ENCODE assay signal across 27 mouse cellular contexts in the genomic region with DNA sequence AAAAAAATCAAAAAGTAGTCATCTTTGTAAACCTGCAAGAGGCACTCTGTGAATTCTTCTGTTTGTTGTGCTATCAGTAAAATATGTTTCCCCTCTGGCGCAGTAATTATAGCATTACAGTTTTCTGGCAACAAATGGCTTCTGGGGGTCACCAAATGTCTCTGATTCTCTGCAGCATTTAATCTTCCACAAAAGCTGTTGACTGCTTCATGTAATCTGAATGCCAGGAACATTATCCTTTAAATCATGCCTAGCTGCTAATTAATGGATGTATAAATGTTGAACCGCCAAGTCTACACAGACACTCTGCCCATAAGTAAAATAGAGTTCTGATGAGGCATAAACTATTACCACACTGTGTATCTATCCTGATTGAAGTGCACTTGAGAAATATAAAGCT.
DNase-seq lines count a peak whose midpoint lies in the region; ATAC-seq and TF ChIP-seq lines count a peak whose summit lies in the region.
"Had no signal": no experiment of that assay in that cellular context is flagged by ENCODE, and none has a peak within 500 bp of the region (broad histone marks: within the 10 kb centered on the region; RNA-seq: fewer than 3 reads in every experiment).

No protein-coding gene starts in this region.

- no peak overlapping the region for H3K27ac ChIP-seq in forebrain, embryonic 13.5 days
- H3K27ac ChIP-seq in forebrain, postnatal 0 days (ENCODE audit: low read depth, low read length) = no peak overlapping the region
- H3K27ac ChIP-seq in hindbrain, postnatal 0 days = no peak overlapping the region
- no peak overlapping the region for H3K27ac ChIP-seq in hindbrain, embryonic 13.5 days
- no peak overlapping the region for H3K27ac ChIP-seq in midbrain, postnatal 0 days (ENCODE audit: low read depth, low read length)
- H3K27ac ChIP-seq in midbrain, embryonic 13.5 days = no peak overlapping the region
- H3K27ac ChIP-seq: forebrain, embryonic 10.5 days; heart, adult 2 months; heart, embryonic 10.5 days; heart, embryonic 13.5 days; hindbrain, embryonic 15.5 days; intestine, embryonic 15.5 days had no signal

- 0 out of 2 replicates have a peak, but pooled peaks cover 2% of the 10 kb centered on the region for H3K4me1 ChIP-seq in forebrain, embryonic 13.5 days
- no peaks in the 10 kb centered on the region for H3K4me1 ChIP-seq in forebrain, postnatal 0 days (ENCODE audit: insufficient read depth)
- no peaks in the 10 kb centered on the region for H3K4me1 ChIP-seq in hindbrain, postnatal 0 days (ENCODE audit: insufficient read depth, low read length)
- peaks cover 6% of the 10 kb centered on the region for H3K4me1 ChIP-seq in hindbrain, embryonic 13.5 days (replicated peaks)
- H3K4me1 ChIP-seq in midbrain, postnatal 0 days (ENCODE audit: insufficient read depth, low read length) = no peaks in the 10 kb centered on the region
- peaks cover 7% of the 10 kb centered on the region for H3K4me1 ChIP-seq in midbrain, embryonic 13.5 days (replicated peaks)
- H3K4me1 ChIP-seq: heart, embryonic 10.5 days; heart, embryonic 13.5 days; hindbrain, embryonic 15.5 days; intestine, embryonic 15.5 days had no signal

- no peaks in the 10 kb centered on the region for H3K36me3 ChIP-seq in forebrain, embryonic 13.5 days (ENCODE audit: poor library complexity, severe bottlenecking)
- no peaks in the 10 kb centered on the region for H3K36me3 ChIP-seq in forebrain, postnatal 0 days (ENCODE audit: insufficient read depth)
- H3K36me3 ChIP-seq in hindbrain, postnatal 0 days (ENCODE audit: insufficient read depth, low read length) = no peaks in the 10 kb centered on the region
- H3K36me3 ChIP-seq in hindbrain, embryonic 13.5 days = no peaks in the 10 kb centered on the region
- no peaks in the 10 kb centered on the region for H3K36me3 ChIP-seq in midbrain, postnatal 0 days (ENCODE audit: insufficient read depth, low read length)
- no peaks in the 10 kb centered on the region for H3K36me3 ChIP-seq in midbrain, embryonic 13.5 days
- H3K36me3 ChIP-seq: forebrain, embryonic 10.5 days; G1E; heart, embryonic 10.5 days; heart, embryonic 13.5 days; hindbrain, embryonic 15.5 days; intestine, embryonic 15.5 days had no signal

- H3K27me3 ChIP-seq in forebrain, embryonic 13.5 days = no peaks in the 10 kb centered on the region
- no peaks in the 10 kb centered on the region for H3K27me3 ChIP-seq in forebrain, postnatal 0 days (ENCODE audit: insufficient read depth, low read length)
- H3K27me3 ChIP-seq in hindbrain, postnatal 0 days (ENCODE audit: insufficient read depth, low read length) = no peaks in the 10 kb centered on the region
- H3K27me3 ChIP-seq in hindbrain, embryonic 13.5 days = no peaks in the 10 kb centered on the region
- H3K27me3 ChIP-seq in midbrain, postnatal 0 days (ENCODE audit: insufficient read depth, low read length) = peaks cover 20% of the 10 kb centered on the region
- peaks cover 62% of the 10 kb centered on the region for H3K27me3 ChIP-seq in midbrain, embryonic 13.5 days
- H3K27me3 ChIP-seq: CH12.LX; heart, embryonic 13.5 days; intestine, embryonic 15.5 days; Patski had no signal

- DNase-seq in forebrain, postnatal 0 days = no peak
- DNase-seq in hindbrain, postnatal 0 days (ENCODE audit: low spot score) = peak; percentile 21
- DNase-seq in midbrain, postnatal 0 days (ENCODE audit: low spot score) = peak; percentile 2
- DNase-seq: adrenal gland, postnatal 10 days; adrenal gland, postnatal 36 days; B cell, adult 2 months; cerebellum, adult 11 months; cerebellum, adult 2 months; cerebellum, adult 9-11 months; cerebellum, postnatal 25 days; gastrocnemius, postnatal 10 days; gastrocnemius, postnatal 36 days; heart, adult 2 months; heart, postnatal 14 days; heart, postnatal 4 days; kidney, adult 11 months had no signal

- H3K4me2 ChIP-seq in forebrain, embryonic 13.5 days = no peak overlapping the region
- H3K4me2 ChIP-seq in forebrain, postnatal 0 days (ENCODE audit: low read depth) = no peak overlapping the region
- no peak overlapping the region for H3K4me2 ChIP-seq in hindbrain, postnatal 0 days (ENCODE audit: low read depth, low read length)
- no peak overlapping the region for H3K4me2 ChIP-seq in hindbrain, embryonic 13.5 days
- H3K4me2 ChIP-seq in midbrain, postnatal 0 days (ENCODE audit: low read depth, low read length, poor library complexity, severe bottlenecking) = no peak overlapping the region
- H3K4me2 ChIP-seq in midbrain, embryonic 13.5 days (replicated peaks) = no peak overlapping the region
- H3K4me2 ChIP-seq: heart, embryonic 13.5 days; hindbrain, embryonic 15.5 days; intestine, embryonic 15.5 days had no signal

- TF ChIP-seq CTCF in forebrain, postnatal 0 days (IDR thresholded peaks at IDR 0.05; ENCODE audit: low read depth) = no peak
- no peak for TF ChIP-seq CTCF in hindbrain, postnatal 0 days (IDR thresholded peaks at IDR 0.05; ENCODE audit: low read depth)
- TF ChIP-seq CTCF in midbrain, postnatal 0 days (IDR thresholded peaks at IDR 0.05) = no peak

- no peak overlapping the region for H3K4me3 ChIP-seq in forebrain, embryonic 13.5 days
- no peak overlapping the region for H3K4me3 ChIP-seq in forebrain, postnatal 0 days (ENCODE audit: low read depth, low read length)
- no peak overlapping the region for H3K4me3 ChIP-seq in hindbrain, postnatal 0 days (ENCODE audit: low read length)
- no peak overlapping the region for H3K4me3 ChIP-seq in hindbrain, embryonic 13.5 days
- H3K4me3 ChIP-seq in midbrain, postnatal 0 days (ENCODE audit: low read depth, low read length) = no peak overlapping the region
- no peak overlapping the region for H3K4me3 ChIP-seq in midbrain, embryonic 13.5 days (replicated peaks)
- H3K4me3 ChIP-seq: forebrain, embryonic 10.5 days; heart, adult 2 months; heart, embryonic 10.5 days; heart, embryonic 13.5 days; hindbrain, embryonic 15.5 days; intestine, embryonic 15.5 days had no signal

- 0 out of 2 replicates have a peak, but pooled peaks have one; percentile 50 for ATAC-seq in forebrain, embryonic 13.5 days
- ATAC-seq in forebrain, postnatal 0 days = no peak
- no peak for ATAC-seq in hindbrain, postnatal 0 days
- ATAC-seq in hindbrain, embryonic 13.5 days (ENCODE audit: low FRiP score) = no peak
- no peak for ATAC-seq in midbrain, postnatal 0 days (ENCODE audit: low FRiP score)
- ATAC-seq in midbrain, embryonic 13.5 days = no peak
- ATAC-seq: intestine, embryonic 15.5 days; Patski had no signal

- no peak overlapping the region for H3K9ac ChIP-seq in forebrain, embryonic 13.5 days
- H3K9ac ChIP-seq in forebrain, postnatal 0 days = no peak overlapping the region
- no peak overlapping the region for H3K9ac ChIP-seq in hindbrain, postnatal 0 days (replicated peaks; ENCODE audit: low read length)
- H3K9ac ChIP-seq in hindbrain, embryonic 13.5 days = no peak overlapping the region
- H3K9ac ChIP-seq in midbrain, postnatal 0 days (replicated peaks; ENCODE audit: low read length, poor library complexity, severe bottlenecking) = no peak overlapping the region
- no peak overlapping the region for H3K9ac ChIP-seq in midbrain, embryonic 13.5 days (replicated peaks)
- H3K9ac ChIP-seq: heart, embryonic 13.5 days; hindbrain, embryonic 15.5 days; intestine, embryonic 15.5 days had no signal

- H3K9me3 ChIP-seq in forebrain, embryonic 13.5 days (replicated peaks) = no peaks in the 10 kb centered on the region
- no peaks in the 10 kb centered on the region for H3K9me3 ChIP-seq in forebrain, postnatal 0 days (ENCODE audit: low read length)
- H3K9me3 ChIP-seq in hindbrain, postnatal 0 days (ENCODE audit: low read length) = no peaks in the 10 kb centered on the region
- H3K9me3 ChIP-seq in hindbrain, embryonic 13.5 days = no peaks in the 10 kb centered on the region
- no peaks in the 10 kb centered on the region for H3K9me3 ChIP-seq in midbrain, postnatal 0 days (ENCODE audit: low read length)
- H3K9me3 ChIP-seq in midbrain, embryonic 13.5 days = no peaks in the 10 kb centered on the region
- H3K9me3 ChIP-seq: forebrain, embryonic 10.5 days; G1E; heart, embryonic 10.5 days; heart, embryonic 13.5 days; hindbrain, embryonic 15.5 days; intestine, embryonic 15.5 days had no signal

- WGBS in forebrain, embryonic 13.5 days = 45% methylated on average over 2 of the region's 2 CpGs
- 47% methylated on average over 2 of the region's 2 CpGs for WGBS in forebrain, postnatal 0 days
- WGBS in hindbrain, postnatal 0 days = 62% methylated on average over 2 of the region's 2 CpGs
- WGBS in hindbrain, embryonic 13.5 days = 71% methylated on average over 2 of the region's 2 CpGs
- WGBS in midbrain, postnatal 0 days = 67% methylated on average over 2 of the region's 2 CpGs
- WGBS in midbrain, embryonic 13.5 days = 58% methylated on average over 2 of the region's 2 CpGs
